Mouse (Mus musculus) MEL (cell line): ENCODE measurements around the gene Asic3.

Source experiments
- CTCF ChIP-seq, 3 experiments: IDR thresholded peaks in 2 of 3; conservative IDR thresholded peaks in 1 of 3; 2 replicates each; pipeline ENCODE4 v1.5.1; 2011 to 2012; ENCODE audit warnings: low read length in 3 of 3, low read depth in 2 of 3, mild to moderate bottlenecking in 2 of 3, improper control_type of control experiment in 1 of 3, inconsistent platforms in 1 of 3, mixed read lengths in 1 of 3, moderate library complexity in 1 of 3; ENCODE audit not compliant: control insufficient read depth in 1 of 3, insufficient read depth in 1 of 3, poor library complexity in 1 of 3, severe bottlenecking in 1 of 3
- MAFK ChIP-seq: IDR thresholded peaks from 2 replicates; pipeline ENCODE4 v1.6.1; 2011; ENCODE audit warnings: low read depth, mild to moderate bottlenecking, low read length, improper control_type of control experiment, borderline replicate concordance
- MAX ChIP-seq: IDR thresholded peaks from 2 replicates; pipeline ENCODE4 v1.6.1; 2011; ENCODE audit warnings: low read length, improper control_type of control experiment
- RAD21 ChIP-seq: IDR thresholded peaks from 2 replicates; pipeline ENCODE4 v1.6.1; 2011; ENCODE audit warnings: mild to moderate bottlenecking, low read depth, low read length, improper control_type of control experiment
- TCF12 ChIP-seq: IDR thresholded peaks from 2 replicates; pipeline ENCODE4 v1.6.1; 2014; ENCODE audit warnings: low read depth, mild to moderate bottlenecking, inconsistent platforms, low read length, improper control_type of control experiment, moderate library complexity
- USF1 ChIP-seq: IDR thresholded peaks from 2 replicates; pipeline ENCODE4 v1.6.1; 2014; ENCODE audit warnings: low read depth, mild to moderate bottlenecking, inconsistent platforms, low read length, improper control_type of control experiment, moderate library complexity

- TF ChIP-seq USF1 (no peak), MAX (no peak), CTCF (IDR thresholded peaks at IDR 0.05 in 2 of 3, conservative IDR thresholded peaks at IDR 0.05 in 1 of 3; ENCODE audit: control insufficient read depth in 1 of 3, insufficient read depth in 1 of 3, low read depth in 2 of 3, low read length in 3 of 3, poor library complexity in 1 of 3, severe bottlenecking in 1 of 3) (no peak), TCF12 (no peak), RAD21 (no peak), MAFK (no peak)
Measured at GRCm38 (mm10) chr5:24391864-24392263, 21.3 kb upstream of the Asic3 start, which contains the start of gene Atg9b.
